Mouse (Mus musculus) lung, embryonic 15.5 days (tissue): ENCODE results near the gene Cabp7. TPM values are rescaled to one million over a fixed set of nuclear protein-coding genes. Genes with fewer than 3 reads are reported as not detected.
A peak's percentile ranks its signal among the peaks of the same experiment; 100 is the strongest.

Experiments used
- ATAC-seq: fragments of 200-750 bp; cut with Nextera tagmentation; 2 replicates; pipeline ENCODE4 v1.8.0; 2017; ENCODE audit warnings: moderate number of reproducible peaks, borderline replicate concordance; ENCODE audit not compliant: low FRiP score, low TSS enrichment; ENCODE audit errors: extremely low read depth
- H3K27ac ChIP-seq: fragments of 300-500 bp; sonication (generic); 2 replicates; pipeline ENCODE4 v1.5.1; 2015; ENCODE audit warnings: moderate library complexity, mild to moderate bottlenecking, inconsistent platforms
- H3K27me3 ChIP-seq: fragments of 300-500 bp; sonication (generic); 2 replicates; pipeline ENCODE4 v1.6.1; 2015; ENCODE audit warnings: inconsistent platforms
- H3K36me3 ChIP-seq: fragments of 300-500 bp; sonication (generic); 2 replicates; pipeline ENCODE4 v1.6.1; 2015; ENCODE audit warnings: inconsistent platforms
- H3K4me1 ChIP-seq: fragments of 300-500 bp; sonication (generic); 2 replicates; pipeline ENCODE4 v1.6.1; 2015; ENCODE audit warnings: inconsistent platforms
- H3K4me2 ChIP-seq: fragments of 300-500 bp; sonication (generic); 2 replicates; pipeline ENCODE4 v1.6.1; 2015; ENCODE audit warnings: inconsistent platforms, mild to moderate bottlenecking, moderate library complexity
- H3K4me3 ChIP-seq: fragments of 300-500 bp; sonication (generic); 2 replicates; pipeline ENCODE4 v1.5.1; 2015; ENCODE audit warnings: mild to moderate bottlenecking, inconsistent platforms
- H3K9ac ChIP-seq: fragments of 300-500 bp; sonication (generic); 2 replicates; pipeline ENCODE4 v1.6.1; 2015; ENCODE audit warnings: inconsistent platforms
- H3K9me3 ChIP-seq: fragments of 300-500 bp; sonication (generic); 2 replicates; pipeline ENCODE4 v1.6.1; 2016; ENCODE audit warnings: inconsistent platforms
- WGBS: fragments of 180-500 bp; shearing (Covaris S2); methylation state at CpG from one replicate; pipeline ENCODE4 v1.1.7; 2015; 5-methylcytosine and 5-hydroxymethylcytosine counted together
- polyA plus RNA-seq: library from polyadenylated mRNA; unstranded; fragments of >200 nt; fragmentation: Nextera tagmentation; extraction: Ambion mirVana; gene quantifications from 2 replicates; pipeline ENCODE4 v1.2.1, GENCODE M21; 2015

Gene Cabp7
- polyA plus RNA-seq, 1 experiment from 2014 or later: not detected

DNA sequence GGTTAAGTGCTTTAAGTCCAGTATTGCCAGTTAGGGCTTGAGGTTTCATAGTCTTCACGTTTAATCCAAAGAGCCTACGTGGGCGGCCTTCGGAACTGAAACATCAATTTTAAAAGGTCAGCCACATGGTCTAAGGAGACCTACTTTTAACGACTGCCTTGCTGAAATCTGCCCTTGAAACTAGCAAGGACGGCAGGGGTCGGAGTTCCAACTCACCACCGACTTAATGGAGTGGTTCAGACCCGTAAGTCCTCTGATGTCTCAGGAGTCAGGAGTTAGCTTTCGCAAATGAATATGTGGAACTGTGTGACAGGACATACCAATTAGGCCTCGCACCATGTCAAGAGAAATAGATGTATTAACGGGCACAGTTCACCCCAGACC is 42.9 kb downstream of the Cabp7 start:
- peak overlapping the region; percentile 83 for H3K4me3 ChIP-seq
- peak; percentile 17; the same call in 1 of the 2 replicates for ATAC-seq
- H3K9ac ChIP-seq: peak overlapping the region; percentile 89
- no peaks in the 10 kb centered on the region for H3K27me3 ChIP-seq
- peaks cover 17% of the 10 kb centered on the region for H3K4me1 ChIP-seq
- 4% methylated on average over 12 of the region's 12 CpGs for WGBS
- peak overlapping the region; percentile 75 for H3K4me2 ChIP-seq
- peaks cover 20% of the 10 kb centered on the region for H3K36me3 ChIP-seq
- H3K9me3 ChIP-seq: no peaks in the 10 kb centered on the region
- peak overlapping the region; percentile 71 for H3K27ac ChIP-seq

- Histone ChIP-seq H3K4me3 (no peak overlapping the region), H3K27me3 (no peaks in the 10 kb centered on the region), H3K9ac (no peak overlapping the region), H3K27ac (no peak overlapping the region), H3K36me3 (peaks cover 20% of the 10 kb centered on the region), H3K9me3 (no peaks in the 10 kb centered on the region), H3K4me2 (no peak overlapping the region), H3K4me1 (peaks cover 20% of the 10 kb centered on the region)
- WGBS: 73% methylated on average over 8 of the region's 8 CpGs
- ATAC-seq: no peak
These were observed 45.9 kb downstream of the Cabp7 start for GRCm38 (mm10) chr11:4700726-4701125.

GRCm38 (mm10) chr11:4697043-4697983 is 49.3 kb downstream of the Cabp7 start:
- Histone ChIP-seq H3K9ac (no peak overlapping the region), H3K4me1 (peaks cover 5% of the 10 kb centered on the region; the same call in 1 of the 2 replicates), H3K9me3 (no peaks in the 10 kb centered on the region), H3K4me3 (no peak overlapping the region), H3K27ac (peak overlapping the region; percentile 67), H3K36me3 (peaks cover 19% of the 10 kb centered on the region), H3K4me2 (no peak overlapping the region), H3K27me3 (no peaks in the 10 kb centered on the region)
- 17% methylated on average over 7 of the region's 7 CpGs for WGBS
- peak; percentile 94 for ATAC-seq

DNA sequence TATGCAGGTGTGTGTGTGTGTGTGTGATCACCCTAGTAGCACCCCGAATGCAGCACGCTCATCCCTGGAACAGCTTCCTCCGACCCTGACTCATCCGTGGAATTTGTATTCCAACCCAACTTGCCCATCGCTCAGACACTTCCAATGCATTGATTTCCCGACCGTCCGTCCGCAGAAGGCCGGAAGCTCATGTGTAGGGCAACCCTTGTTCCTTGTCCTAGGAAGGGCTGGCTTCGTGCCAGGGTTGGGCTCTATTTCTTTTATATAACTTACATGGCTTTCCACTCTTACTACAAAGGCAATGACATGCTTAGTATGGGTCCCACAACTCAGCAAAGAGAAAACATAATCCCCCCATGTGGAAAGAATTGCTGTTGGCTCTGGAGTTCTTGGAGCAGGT is 54.4 kb downstream of the Cabp7 start:
- H3K4me1 ChIP-seq: peaks cover 8% of the 10 kb centered on the region; the same call in 1 of the 2 replicates
- no peak for ATAC-seq
- 82% methylated on average over 11 of the region's 11 CpGs for WGBS
- H3K9ac ChIP-seq: no peak overlapping the region
- no peaks in the 10 kb centered on the region for H3K36me3 ChIP-seq
- no peaks in the 10 kb centered on the region for H3K27me3 ChIP-seq
- no peaks in the 10 kb centered on the region for H3K9me3 ChIP-seq
- H3K27ac ChIP-seq: no peak overlapping the region
- H3K4me2 ChIP-seq: no peak overlapping the region
- H3K4me3 ChIP-seq: no peak overlapping the region

DNA sequence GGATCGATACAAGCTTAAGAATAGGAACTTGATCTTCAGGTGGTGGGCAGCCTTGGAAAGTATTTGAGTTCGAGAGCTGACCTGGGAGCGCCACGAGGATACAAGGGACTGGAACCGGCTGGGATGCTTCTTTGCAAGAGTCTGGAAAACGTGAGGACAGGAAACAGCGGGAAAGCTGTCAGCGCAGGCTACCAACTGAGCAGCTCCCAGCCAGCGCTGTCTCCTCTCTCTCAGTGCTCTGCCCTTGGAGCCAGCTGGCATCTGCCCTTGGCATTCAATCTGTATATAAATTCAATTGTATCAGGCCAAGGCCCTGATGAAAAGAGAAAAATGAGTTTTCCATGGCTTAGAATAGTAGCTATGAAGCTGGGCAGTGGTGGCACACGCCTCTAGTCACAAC is 55.4 kb downstream of the Cabp7 start:
- no peak overlapping the region for H3K9ac ChIP-seq
- no peaks in the 10 kb centered on the region for H3K27me3 ChIP-seq
- ATAC-seq: no peak
- no peak overlapping the region for H3K4me2 ChIP-seq
- no peaks in the 10 kb centered on the region for H3K36me3 ChIP-seq
- 51% methylated on average over 10 of the region's 10 CpGs for WGBS
- no peak overlapping the region for H3K4me3 ChIP-seq
- H3K9me3 ChIP-seq: no peaks in the 10 kb centered on the region
- no peak overlapping the region for H3K27ac ChIP-seq
- peaks cover 8% of the 10 kb centered on the region; the same call in 1 of the 2 replicates for H3K4me1 ChIP-seq

DNA sequence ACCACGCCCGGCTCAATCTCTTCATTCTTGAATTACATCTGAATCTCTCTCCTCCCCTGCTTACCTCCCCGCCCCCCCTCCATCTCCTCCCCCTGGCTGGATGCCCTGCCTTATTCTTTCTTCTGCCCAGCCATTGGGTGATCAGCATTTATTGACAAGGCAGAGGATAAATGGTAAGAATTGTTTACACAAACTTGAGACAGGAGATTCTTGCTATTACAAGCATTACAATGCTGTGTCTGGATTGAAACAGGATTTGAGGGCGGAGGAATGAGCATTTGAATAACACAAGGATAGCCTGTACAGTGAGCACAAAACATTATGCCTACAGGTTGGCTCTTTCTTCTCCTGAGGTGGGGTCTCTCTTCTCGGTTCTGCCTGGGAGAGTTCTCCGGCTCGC is 56.2 kb downstream of the Cabp7 start:
- H3K9me3 ChIP-seq: no peaks in the 10 kb centered on the region
- ATAC-seq: no peak
- peaks cover 8% of the 10 kb centered on the region; the same call in 1 of the 2 replicates for H3K4me1 ChIP-seq
- H3K4me2 ChIP-seq: no peak overlapping the region
- H3K4me3 ChIP-seq: no peak overlapping the region
- no peaks in the 10 kb centered on the region for H3K36me3 ChIP-seq
- H3K27me3 ChIP-seq: no peaks in the 10 kb centered on the region
- no peak overlapping the region for H3K9ac ChIP-seq
- 77% methylated on average over 7 of the region's 7 CpGs for WGBS
- H3K27ac ChIP-seq: no peak overlapping the region

DNA sequence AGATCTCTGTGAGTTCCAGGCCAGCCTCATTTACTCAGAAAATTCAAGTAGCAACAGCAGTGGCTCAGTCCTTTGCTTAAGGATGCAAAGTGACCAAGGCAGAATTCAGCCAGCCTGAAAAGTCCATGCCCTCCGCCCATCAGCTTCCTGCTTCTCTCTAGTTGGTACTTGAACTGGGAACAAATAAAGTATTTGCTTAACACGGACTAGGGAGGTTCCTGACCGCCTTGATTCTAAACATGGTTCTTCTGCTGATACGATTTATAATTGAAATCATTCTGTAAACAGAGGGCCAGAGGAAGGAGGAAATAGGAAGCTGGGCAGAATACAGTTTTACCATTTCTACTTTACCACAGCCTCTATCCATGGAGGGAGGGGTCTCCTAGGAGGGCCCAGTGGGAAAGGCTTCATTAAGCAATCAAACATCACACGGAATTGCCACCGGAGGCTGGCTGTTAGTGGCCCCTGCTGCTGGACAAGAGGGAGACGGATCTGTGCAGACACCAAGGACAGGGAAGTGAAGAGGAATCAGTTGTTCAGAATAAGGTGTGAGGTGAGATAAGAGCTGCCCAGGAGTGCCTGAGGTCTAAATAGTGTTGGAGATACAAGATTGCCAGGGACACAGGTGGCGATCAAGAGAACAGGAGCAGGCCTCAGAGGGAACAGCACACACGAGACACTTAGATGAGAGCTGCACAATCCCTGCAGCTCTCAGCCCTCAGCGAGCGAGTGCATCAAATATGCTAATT is 57.8 kb downstream of the Cabp7 start:
- Histone ChIP-seq H3K9ac (no peak overlapping the region), H3K36me3 (no peaks in the 10 kb centered on the region; the same call in 1 of the 2 replicates), H3K4me1 (peaks cover 8% of the 10 kb centered on the region; the same call in 1 of the 2 replicates), H3K4me2 (no peak overlapping the region), H3K9me3 (no peaks in the 10 kb centered on the region), H3K27me3 (no peaks in the 10 kb centered on the region), H3K27ac (no peak overlapping the region), H3K4me3 (no peak overlapping the region)
- 39% methylated on average over 11 of the region's 11 CpGs for WGBS
- no peak for ATAC-seq

DNA sequence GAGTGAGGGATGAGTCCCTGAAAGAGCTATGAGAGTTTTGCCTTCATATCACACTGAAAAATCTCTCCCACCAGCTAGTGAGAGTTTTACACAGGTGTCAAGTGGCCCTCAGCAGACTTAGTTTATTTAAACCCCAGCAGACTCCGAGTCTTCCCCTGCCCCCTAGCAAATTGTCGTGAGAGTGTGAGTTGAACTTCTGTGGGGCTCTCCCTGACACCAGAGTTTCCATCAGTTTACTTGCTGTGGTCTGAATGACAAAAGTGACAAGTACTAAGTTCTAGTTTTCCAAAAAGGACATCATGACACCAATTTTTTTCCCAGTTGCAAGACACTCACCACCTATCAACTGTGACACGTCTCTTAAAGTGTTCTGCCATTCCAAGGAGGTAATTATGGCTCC is 58.7 kb downstream of the Cabp7 start:
- Histone ChIP-seq H3K4me1 (peaks cover 8% of the 10 kb centered on the region; the same call in 1 of the 2 replicates), H3K9ac (no peak overlapping the region), H3K36me3 (peaks cover 6% of the 10 kb centered on the region; the same call in 1 of the 2 replicates), H3K27ac (no peak overlapping the region), H3K4me2 (no peak overlapping the region), H3K4me3 (no peak overlapping the region), H3K27me3 (no peaks in the 10 kb centered on the region), H3K9me3 (no peaks in the 10 kb centered on the region)
- 29% methylated on average over 3 of the region's 3 CpGs for WGBS
- no peak for ATAC-seq

DNA sequence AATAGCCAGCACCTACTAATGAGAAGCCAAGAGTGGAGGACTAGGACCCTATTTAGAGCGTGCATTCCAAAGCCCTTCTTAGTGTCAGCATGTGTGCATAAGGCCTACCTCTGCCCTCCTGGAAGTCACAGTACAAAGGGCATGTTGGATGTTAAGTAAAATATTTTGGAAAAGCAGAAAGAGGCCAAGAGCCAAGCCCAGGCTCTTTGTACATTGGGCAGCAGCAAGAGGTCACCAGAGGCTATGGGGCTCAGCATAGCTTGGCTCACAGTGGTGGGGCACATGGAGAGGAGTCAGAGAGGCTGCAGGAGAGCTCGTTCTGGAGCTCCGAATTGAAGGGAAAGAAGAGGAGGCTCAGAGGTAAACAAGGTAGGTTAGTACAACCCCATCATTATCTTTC is 59.6 kb downstream of the Cabp7 start:
- no peaks in the 10 kb centered on the region for H3K27me3 ChIP-seq
- no peak overlapping the region for H3K4me2 ChIP-seq
- H3K9me3 ChIP-seq: no peaks in the 10 kb centered on the region
- H3K36me3 ChIP-seq: peaks cover 12% of the 10 kb centered on the region; the same call in 1 of the 2 replicates
- H3K4me1 ChIP-seq: peaks cover 8% of the 10 kb centered on the region; the same call in 1 of the 2 replicates
- no peak for ATAC-seq
- no peak overlapping the region for H3K27ac ChIP-seq
- H3K9ac ChIP-seq: no peak overlapping the region
- 46% methylated on average over 3 of the region's 3 CpGs for WGBS
- H3K4me3 ChIP-seq: no peak overlapping the region

Other genes starting within 250 kb of the Cabp7 start
- 24.3 and 25.4 TPM in 2 replicates for gene Mtmr3, start 151.9 kb downstream of the Cabp7 start, polyA plus RNA-seq
- gene Gm11032, start 126.7 kb downstream of the Cabp7 start, polyA plus RNA-seq: not detected in 2 replicates
- 32.6 and 35.1 TPM in 2 replicates for gene Ascc2, start 109.0 kb downstream of the Cabp7 start, polyA plus RNA-seq
- gene Uqcr10, start 42.4 kb downstream of the Cabp7 start, polyA plus RNA-seq: 763 and 796 TPM in 2 replicates
- 70.8 and 81.4 TPM in 2 replicates for gene Zmat5, start 42.1 kb downstream of the Cabp7 start, polyA plus RNA-seq
- 44.3 and 46.3 TPM in 2 replicates for gene Nf2, start 102.8 kb upstream of the Cabp7 start, polyA plus RNA-seq
- gene Nipsnap1, start 127.2 kb upstream of the Cabp7 start, polyA plus RNA-seq: 36.9 and 37.8 TPM in 2 replicates
- 32.8 and 34.3 TPM in 2 replicates for gene Thoc5, start 148.5 kb upstream of the Cabp7 start, polyA plus RNA-seq
- gene Nefh, start 201.3 kb upstream of the Cabp7 start, polyA plus RNA-seq: 0.26 TPM in 2 replicates
- 44.0 and 50.5 TPM in 2 replicates for gene Ap1b1, start 240.0 kb upstream of the Cabp7 start, polyA plus RNA-seq